Mouse (Mus musculus) limb, embryonic 15.5 days (tissue): Measurements from ENCODE around the gene Fmo2. TPM values are rescaled to one million over a fixed set of nuclear protein-coding genes. Genes with fewer than 3 reads are reported as not detected.

Experiments
- ATAC-seq: fragments of 200-750 bp; cut with Nextera tagmentation; 2 replicates; pipeline ENCODE4 v1.8.0; 2017; ENCODE audit warnings: low read depth, moderate TSS enrichment; ENCODE audit not compliant: insufficient number of reproducible peaks, low FRiP score, low TSS enrichment
- H3K27ac ChIP-seq: fragments of 300-500 bp; sonication (generic); 2 replicates; pipeline ENCODE4 v1.5.1; 2015; ENCODE audit warnings: moderate library complexity, mild to moderate bottlenecking, inconsistent platforms
- H3K27me3 ChIP-seq: fragments of 300-500 bp; sonication (generic); 2 replicates; pipeline ENCODE4 v1.6.1; 2015; ENCODE audit warnings: inconsistent platforms
- H3K36me3 ChIP-seq: fragments of 300-500 bp; sonication (generic); 2 replicates; pipeline ENCODE4 v1.6.1; 2015; ENCODE audit warnings: inconsistent platforms
- H3K4me1 ChIP-seq: fragments of 300-500 bp; sonication (generic); 2 replicates; pipeline ENCODE4 v1.6.1; 2015; ENCODE audit warnings: inconsistent platforms
- H3K4me2 ChIP-seq: fragments of 300-500 bp; sonication (generic); 2 replicates; pipeline ENCODE4 v1.6.1; 2015; ENCODE audit warnings: mild to moderate bottlenecking, inconsistent platforms
- H3K4me3 ChIP-seq: fragments of 300-500 bp; sonication (generic); 2 replicates; pipeline ENCODE4 v1.5.1; 2015; ENCODE audit warnings: mild to moderate bottlenecking, inconsistent platforms
- H3K9ac ChIP-seq: fragments of 300-500 bp; sonication (generic); 2 replicates; pipeline ENCODE4 v1.6.1; 2015; ENCODE audit warnings: inconsistent platforms
- H3K9me3 ChIP-seq: fragments of 300-500 bp; sonication (generic); 2 replicates; pipeline ENCODE4 v1.6.1; 2016; ENCODE audit warnings: inconsistent platforms
- WGBS: fragments of 180-500 bp; shearing (Covaris S2); methylation state at CpG from one replicate; pipeline ENCODE4 v1.1.7; 2015; 5-methylcytosine and 5-hydroxymethylcytosine counted together
- polyA plus RNA-seq: library from polyadenylated mRNA; unstranded; fragments of >200 nt; fragmentation: Nextera tagmentation; extraction: Ambion mirVana; gene quantifications from 2 replicates; pipeline ENCODE4 v1.2.1, GENCODE M21; 2015

Gene Fmo2
- polyA plus RNA-seq, 1 experiment from 2014 or later: 3.0 TPM

DNA sequence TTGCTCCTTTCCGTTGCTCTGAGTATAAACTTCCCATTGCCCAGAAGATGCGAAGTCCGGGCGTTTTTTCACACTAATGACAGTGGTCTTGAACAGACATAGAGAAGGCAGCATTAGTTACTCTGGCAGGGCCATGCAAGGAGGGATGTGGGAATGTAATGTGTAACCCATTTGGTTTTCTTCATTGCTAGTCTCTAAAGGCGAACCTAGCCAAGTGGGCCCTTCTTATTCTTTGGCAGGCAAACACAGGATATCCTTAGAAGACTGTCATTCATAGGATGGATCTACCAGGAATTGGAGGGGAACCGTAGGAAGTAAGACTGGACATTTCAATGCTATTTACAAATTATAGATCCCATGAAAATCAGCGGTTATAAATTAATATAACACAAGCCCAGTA, 10.9 kb downstream of the Fmo2 start:
- Histone ChIP-seq H3K9me3 (no peaks in the 10 kb centered on the region), H3K4me2 (no peak overlapping the region), H3K4me1 (no peaks in the 10 kb centered on the region), H3K27me3 (no peaks in the 10 kb centered on the region), H3K27ac (no peak overlapping the region), H3K9ac (no peak overlapping the region), H3K4me3 (no peak overlapping the region), H3K36me3 (no peaks in the 10 kb centered on the region)
- no peak for ATAC-seq
- 84% methylated on average over 7 of the region's 7 CpGs for WGBS

DNA sequence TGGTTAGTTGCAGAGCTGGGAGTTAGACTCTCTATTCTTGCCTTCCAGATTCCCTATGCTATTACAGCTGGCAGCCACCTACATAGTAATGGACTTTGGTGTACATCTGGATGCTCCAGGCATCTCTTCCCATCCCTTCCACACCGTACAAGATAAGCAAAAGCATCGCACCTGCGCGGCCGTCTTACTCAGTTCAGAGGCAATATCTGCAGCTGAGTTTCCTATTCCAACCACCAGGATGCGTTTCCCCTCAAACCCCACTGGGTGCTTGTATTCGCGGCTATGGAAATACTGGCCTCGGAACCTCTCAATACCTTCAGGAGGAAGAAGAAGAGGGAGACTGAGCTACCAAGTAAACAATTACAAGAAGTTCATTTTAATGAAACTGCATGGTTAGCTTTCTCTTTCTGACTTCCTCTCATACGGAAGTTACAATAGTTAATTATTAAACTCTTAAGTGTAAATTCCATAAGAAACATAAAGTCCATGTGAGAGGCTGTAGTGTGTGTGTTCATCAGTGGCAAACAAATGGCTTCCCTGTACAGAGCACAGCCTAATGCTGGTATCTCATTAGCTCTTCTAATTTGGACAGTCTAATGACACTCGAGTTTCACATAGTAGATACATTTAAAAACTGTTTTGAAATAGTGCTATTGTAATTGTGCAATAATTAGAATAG, 12.2 kb downstream of the Fmo2 start:
- Histone ChIP-seq H3K27ac (no peak overlapping the region), H3K27me3 (no peaks in the 10 kb centered on the region), H3K9me3 (no peaks in the 10 kb centered on the region), H3K9ac (no peak overlapping the region), H3K4me2 (no peak overlapping the region), H3K4me3 (no peak overlapping the region), H3K4me1 (no peaks in the 10 kb centered on the region), H3K36me3 (no peaks in the 10 kb centered on the region)
- 81% methylated on average over 11 of the region's 11 CpGs for WGBS
- ATAC-seq: no peak

DNA sequence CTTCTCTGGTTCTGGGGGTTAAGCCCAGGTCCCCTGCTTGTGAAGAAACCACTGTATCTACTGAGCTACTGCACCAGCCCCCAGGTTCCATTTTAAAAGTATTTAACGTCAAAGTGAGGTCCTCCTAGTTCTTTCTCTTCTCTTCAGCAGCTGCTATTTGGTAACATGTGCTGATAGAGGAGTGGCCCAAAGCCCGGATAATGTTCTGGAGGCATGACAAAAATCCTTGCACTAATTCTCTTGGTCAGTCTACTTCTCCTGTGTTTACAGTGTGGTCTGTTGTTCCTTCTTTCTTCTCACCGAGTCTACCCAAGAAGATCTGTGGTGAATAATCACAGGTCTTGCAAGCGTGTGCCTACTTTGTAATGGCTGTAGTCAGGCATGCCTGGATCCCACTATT, 15.8 kb downstream of the Fmo2 start:
- no peaks in the 10 kb centered on the region for H3K9me3 ChIP-seq
- no peaks in the 10 kb centered on the region for H3K36me3 ChIP-seq
- no peak overlapping the region for H3K4me3 ChIP-seq
- ATAC-seq: no peak
- H3K9ac ChIP-seq: no peak overlapping the region
- no peak overlapping the region for H3K27ac ChIP-seq
- H3K4me1 ChIP-seq: no peaks in the 10 kb centered on the region
- no peaks in the 10 kb centered on the region for H3K27me3 ChIP-seq
- H3K4me2 ChIP-seq: no peak overlapping the region
- WGBS: 61% methylated on average over 4 of the region's 4 CpGs

DNA sequence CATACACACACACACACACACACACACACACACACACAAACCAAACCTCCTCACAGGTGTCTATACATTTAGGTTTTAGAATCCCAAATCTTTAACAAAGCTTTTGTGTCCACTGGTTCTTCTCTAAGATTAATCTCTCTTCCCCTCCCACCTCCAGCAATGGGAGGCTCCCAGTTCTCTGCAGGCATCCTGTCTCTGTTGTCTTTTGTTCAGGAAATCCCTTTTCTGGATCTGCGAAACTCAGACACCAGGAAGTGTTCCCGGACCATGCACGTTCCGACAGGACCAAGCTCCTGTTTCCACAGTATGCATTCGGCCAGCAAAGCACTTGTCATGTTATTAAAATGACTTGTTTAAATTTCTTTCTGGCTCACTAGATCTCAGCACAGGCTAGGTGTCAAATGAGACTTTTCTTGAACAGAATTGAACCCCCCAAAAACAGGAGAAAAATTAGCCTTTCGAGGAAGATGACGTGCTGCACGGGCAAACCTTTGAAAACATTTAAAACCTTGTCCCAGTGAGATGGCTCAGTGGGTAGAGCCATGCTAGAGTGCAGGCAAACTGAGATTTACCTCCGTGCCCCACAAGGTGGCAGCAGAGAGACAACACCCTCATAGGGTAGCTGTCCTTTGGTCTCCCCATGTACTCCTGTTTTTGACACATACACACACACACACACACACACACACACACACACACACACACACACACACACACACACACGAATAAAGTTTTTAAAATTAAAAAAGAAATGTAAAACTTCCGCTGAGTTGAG, 18.7 kb downstream of the Fmo2 start:
- Histone ChIP-seq H3K4me3 (no peak overlapping the region), H3K4me2 (no peak overlapping the region), H3K27me3 (no peaks in the 10 kb centered on the region), H3K9me3 (no peaks in the 10 kb centered on the region), H3K27ac (no peak overlapping the region), H3K4me1 (no peaks in the 10 kb centered on the region), H3K36me3 (no peaks in the 10 kb centered on the region), H3K9ac (no peak overlapping the region)
- 58% methylated on average over 11 of the region's 11 CpGs for WGBS
- no peak for ATAC-seq

DNA sequence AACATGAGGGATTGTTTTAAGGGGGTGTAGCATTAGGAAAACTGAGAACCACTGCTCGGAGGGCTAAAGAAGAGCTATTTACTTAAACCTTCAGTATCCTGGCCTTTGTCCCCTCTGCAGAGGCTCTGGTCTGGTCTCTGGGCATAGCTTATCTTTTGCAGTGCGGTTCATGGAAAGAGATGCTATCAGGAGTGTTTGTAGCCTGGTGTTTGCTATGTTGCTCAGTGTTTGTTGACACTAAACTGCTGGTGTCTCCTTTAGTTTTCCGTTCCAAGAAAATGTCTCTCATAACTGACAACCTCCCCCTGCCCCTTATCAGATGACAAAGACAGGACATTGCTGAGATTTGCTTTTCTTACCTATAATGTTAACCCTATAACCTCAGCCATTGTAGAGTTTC, 23.4 kb downstream of the Fmo2 start:
- no peak overlapping the region for H3K9ac ChIP-seq
- H3K9me3 ChIP-seq: no peaks in the 10 kb centered on the region
- peaks cover 13% of the 10 kb centered on the region for H3K4me1 ChIP-seq
- no peak overlapping the region for H3K4me2 ChIP-seq
- H3K36me3 ChIP-seq: no peaks in the 10 kb centered on the region
- H3K27me3 ChIP-seq: no peaks in the 10 kb centered on the region
- 74% methylated on average over 3 of the region's 3 CpGs for WGBS
- no peak overlapping the region for H3K27ac ChIP-seq
- no peak overlapping the region for H3K4me3 ChIP-seq
- no peak for ATAC-seq

DNA sequence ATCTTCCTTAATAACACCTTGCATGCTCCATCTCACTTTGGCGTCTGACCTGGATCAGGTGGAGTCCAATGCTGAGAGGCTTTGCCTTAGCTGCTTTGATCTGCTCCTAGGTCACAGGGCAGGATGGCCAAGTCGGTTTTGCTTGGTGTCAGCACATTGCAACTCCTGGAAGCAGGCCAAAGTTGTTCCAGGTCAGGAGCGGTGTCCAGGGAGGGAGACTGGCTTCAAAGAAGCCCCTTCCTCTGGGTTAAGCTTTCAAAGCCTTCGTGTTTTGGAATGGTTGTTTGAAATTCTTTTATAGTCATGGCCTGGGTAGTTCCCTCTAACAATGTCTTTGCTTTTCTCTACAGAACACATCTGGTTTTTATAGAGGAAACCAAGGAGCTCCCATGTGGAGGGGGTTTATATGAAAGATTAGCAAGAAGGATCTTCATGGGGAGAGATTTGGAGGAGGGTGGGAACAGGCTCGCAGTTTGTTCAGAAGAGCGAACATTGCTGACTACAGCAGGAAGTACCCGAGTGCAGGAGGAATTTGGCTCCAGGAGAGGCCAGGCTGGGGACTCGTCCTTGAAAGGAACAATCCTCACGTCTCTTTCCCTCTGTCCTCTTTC, 26.7 kb downstream of the Fmo2 start:
- Histone ChIP-seq H3K4me2 (no peak overlapping the region), H3K9me3 (no peaks in the 10 kb centered on the region), H3K27me3 (no peaks in the 10 kb centered on the region), H3K4me1 (peaks cover 13% of the 10 kb centered on the region), H3K36me3 (no peaks in the 10 kb centered on the region), H3K9ac (no peak overlapping the region), H3K4me3 (no peak overlapping the region), H3K27ac (peak overlapping the region; percentile 54)
- 15% methylated on average over 9 of the region's 9 CpGs for whole genome bisulfite sequencing
- ATAC-seq: peak; percentile 71; the same call in 1 of the 2 replicates

DNA sequence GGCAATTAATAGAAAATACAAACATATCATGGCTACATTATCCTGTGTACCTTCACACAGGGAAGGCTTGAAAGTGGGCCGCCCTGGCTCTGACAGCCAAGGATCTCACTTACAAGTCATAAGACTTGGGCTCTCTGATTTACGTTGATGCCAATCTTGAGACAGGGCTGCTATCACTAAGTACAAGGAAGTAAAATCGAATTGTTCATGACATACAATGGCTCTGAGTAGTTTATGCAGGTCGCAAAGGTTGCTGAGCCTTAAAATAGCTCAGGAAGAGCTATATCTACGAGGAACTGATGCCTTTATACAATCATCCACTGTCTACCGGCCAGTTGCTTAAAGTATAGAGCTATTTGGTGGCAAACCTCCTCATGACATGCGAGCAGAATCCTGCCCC, 27.5 kb downstream of the Fmo2 start:
- WGBS: 79% methylated on average over 7 of the region's 7 CpGs
- Histone ChIP-seq H3K27ac (no peak overlapping the region; the same call in 1 of the 2 replicates), H3K9ac (no peak overlapping the region), H3K9me3 (no peaks in the 10 kb centered on the region), H3K27me3 (no peaks in the 10 kb centered on the region), H3K4me1 (peaks cover 18% of the 10 kb centered on the region), H3K36me3 (no peaks in the 10 kb centered on the region), H3K4me3 (no peak overlapping the region), H3K4me2 (no peak overlapping the region)
- no peak for ATAC-seq

DNA sequence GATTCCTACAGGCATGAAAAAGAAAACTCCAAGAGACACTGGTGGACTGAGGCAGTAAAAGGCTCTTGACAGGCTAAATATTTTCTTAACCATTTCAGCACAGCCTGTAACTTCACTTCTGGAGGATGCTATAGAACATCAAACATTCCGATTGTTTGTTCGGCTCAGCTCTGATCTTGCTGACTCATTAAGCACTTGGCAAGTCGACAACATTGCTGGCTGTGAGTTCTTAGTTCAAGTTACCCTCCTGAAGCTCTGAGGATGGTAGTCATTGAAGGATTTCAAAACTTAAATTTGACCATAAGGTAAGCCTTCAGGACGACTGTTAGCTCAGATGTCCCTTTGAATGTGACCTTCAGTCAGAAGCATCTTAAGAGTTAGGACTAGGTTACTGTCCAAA, 31.1 kb downstream of the Fmo2 start:
- WGBS: 74% methylated on average over 4 of the region's 4 CpGs

DNA sequence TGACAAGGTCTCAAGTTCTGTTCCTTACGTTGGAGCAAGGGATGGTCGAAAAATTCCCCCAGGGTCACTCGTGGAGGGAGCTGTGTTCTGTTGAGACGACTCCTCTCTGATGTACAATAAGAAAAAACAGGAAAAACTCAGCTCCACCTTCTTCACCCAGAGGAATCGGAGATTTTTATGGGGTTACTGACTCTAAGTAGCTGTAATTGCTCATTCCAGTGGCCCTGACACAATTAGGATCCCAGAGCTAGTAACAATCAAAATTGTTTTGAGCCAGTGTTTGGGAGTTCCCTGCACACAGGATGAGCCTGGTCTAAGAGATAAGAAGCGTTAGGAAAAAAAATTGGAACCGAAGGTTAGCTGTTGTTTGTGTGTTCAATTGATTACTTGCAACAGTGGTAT, 32.2 kb downstream of the Fmo2 start, which contains the start of gene Fmo1:
Gene Fmo1 (minus strand): TSS at position 331 of the 402 bp plus-strand sequence.
- H3K27ac ChIP-seq: no peak within 1 kb of the TSS
- no peak within 1 kb of the TSS for H3K9ac ChIP-seq
- WGBS: 23% methylated on average over 7 of the region's 7 CpGs
- H3K4me3 ChIP-seq: no peak within 1 kb of the TSS
- no peak for ATAC-seq
- no peaks in the 10 kb centered on the region for H3K36me3 ChIP-seq
- no peaks in the 10 kb centered on the region for H3K9me3 ChIP-seq
- H3K27me3 ChIP-seq: no peaks in the 10 kb centered on the region
- no peak within 1 kb of the TSS for H3K4me2 ChIP-seq
- peaks cover 13% of the 10 kb centered on the region for H3K4me1 ChIP-seq

More for the DNA sequence above, 31.1 kb downstream of the Fmo2 start:
- Histone ChIP-seq H3K27me3 (no peaks in the 10 kb centered on the region), H3K9ac (no peak overlapping the region), H3K36me3 (no peaks in the 10 kb centered on the region), H3K4me1 (peaks cover 23% of the 10 kb centered on the region), H3K9me3 (no peaks in the 10 kb centered on the region), H3K27ac (no peak overlapping the region), H3K4me3 (no peak overlapping the region), H3K4me2 (no peak overlapping the region)
- no peak for ATAC-seq

DNA sequence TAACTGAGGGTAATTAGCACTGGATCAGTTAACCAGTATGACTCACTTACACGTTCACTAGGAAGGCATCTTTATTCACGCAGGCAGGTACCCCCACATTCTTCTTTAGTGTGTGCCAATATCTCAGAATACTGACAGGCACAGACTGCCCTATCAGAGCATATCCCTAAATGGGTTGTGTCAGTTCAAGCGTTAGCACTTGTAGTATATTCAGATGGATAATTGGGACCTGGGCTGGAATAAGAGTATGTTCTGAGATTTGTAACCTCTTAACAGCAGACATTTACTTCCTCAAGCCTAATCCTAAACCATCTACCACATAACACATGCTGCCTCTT, 33.1 kb downstream of the Fmo2 start:
- H3K27me3 ChIP-seq: no peaks in the 10 kb centered on the region
- no peak for ATAC-seq
- no peak overlapping the region for H3K4me3 ChIP-seq
- H3K9me3 ChIP-seq: no peaks in the 10 kb centered on the region
- no peak overlapping the region for H3K4me2 ChIP-seq
- H3K36me3 ChIP-seq: no peaks in the 10 kb centered on the region
- no peak overlapping the region for H3K9ac ChIP-seq
- H3K4me1 ChIP-seq: peaks cover 10% of the 10 kb centered on the region; the same call in 1 of the 2 replicates
- WGBS: 48% methylated on average over 3 of the region's 3 CpGs
- no peak overlapping the region for H3K27ac ChIP-seq

DNA sequence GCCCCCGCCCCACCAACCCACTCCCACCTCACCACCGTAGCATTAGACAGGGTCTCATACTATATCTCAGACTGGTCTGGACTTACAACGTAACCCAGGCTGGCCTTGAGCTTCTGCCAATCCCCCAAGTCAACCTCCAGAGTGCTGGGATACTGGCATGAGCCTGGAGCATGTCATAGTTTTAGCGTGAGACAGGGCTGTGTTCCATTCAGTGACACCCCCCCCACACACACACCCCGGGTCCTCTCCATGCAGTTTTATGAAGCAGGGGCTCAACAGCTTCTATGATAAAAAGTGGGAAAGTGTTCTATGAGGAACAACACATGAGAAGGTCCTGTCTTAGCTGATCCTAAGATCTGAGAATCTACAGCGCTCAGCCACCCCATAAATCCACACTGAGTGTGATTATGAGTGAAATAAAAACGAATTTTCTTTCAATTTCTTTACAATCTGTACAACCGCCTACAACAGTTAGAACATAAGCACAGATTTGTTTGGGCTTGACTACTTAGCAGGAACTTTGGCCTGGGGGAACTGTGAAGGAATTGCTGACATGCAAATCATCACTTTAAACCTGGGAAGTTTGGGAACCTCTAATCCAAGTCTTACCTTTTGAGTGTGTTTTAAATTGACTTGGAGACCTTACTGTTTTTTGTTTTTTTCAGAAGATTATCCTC, 33.6 kb downstream of the Fmo2 start:
- no peaks in the 10 kb centered on the region for H3K27me3 ChIP-seq
- no peak for ATAC-seq
- no peak overlapping the region for H3K9ac ChIP-seq
- H3K9me3 ChIP-seq: no peaks in the 10 kb centered on the region
- 48% methylated on average over 8 of the region's 8 CpGs for WGBS
- no peaks in the 10 kb centered on the region for H3K36me3 ChIP-seq
- no peak overlapping the region for H3K4me3 ChIP-seq
- no peak overlapping the region for H3K27ac ChIP-seq
- peaks cover 14% of the 10 kb centered on the region; the same call in 1 of the 2 replicates for H3K4me1 ChIP-seq
- H3K4me2 ChIP-seq: no peak overlapping the region

DNA sequence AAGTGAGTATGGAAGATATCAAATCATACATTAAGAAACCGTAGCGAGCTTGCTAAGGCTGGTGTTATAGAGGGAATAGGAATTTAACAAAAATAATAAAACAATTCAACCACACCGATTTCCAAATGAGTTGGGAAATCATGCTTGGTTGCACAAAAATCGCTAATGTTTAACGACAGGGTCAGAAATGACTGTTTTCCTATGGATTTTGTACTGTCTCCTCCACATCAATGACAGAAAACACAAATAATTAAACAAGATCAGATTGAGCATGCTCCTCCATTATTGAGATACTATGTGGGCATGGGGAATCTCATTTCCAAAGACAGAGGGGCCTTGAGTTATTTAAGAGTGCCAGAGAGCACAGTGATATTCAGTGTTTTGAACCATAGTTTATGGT, 34.2 kb downstream of the Fmo2 start:
- 91% methylated on average over 5 of the region's 5 CpGs for WGBS
- no peak overlapping the region for H3K4me2 ChIP-seq
- H3K27me3 ChIP-seq: no peaks in the 10 kb centered on the region
- no peak overlapping the region for H3K9ac ChIP-seq
- H3K36me3 ChIP-seq: no peaks in the 10 kb centered on the region
- H3K9me3 ChIP-seq: no peaks in the 10 kb centered on the region
- no peak overlapping the region for H3K27ac ChIP-seq
- no peak overlapping the region for H3K4me3 ChIP-seq
- peaks cover 20% of the 10 kb centered on the region for H3K4me1 ChIP-seq
- ATAC-seq: no peak
